ENCODE assay signal across 30 mouse cellular contexts in the genomic region with DNA sequence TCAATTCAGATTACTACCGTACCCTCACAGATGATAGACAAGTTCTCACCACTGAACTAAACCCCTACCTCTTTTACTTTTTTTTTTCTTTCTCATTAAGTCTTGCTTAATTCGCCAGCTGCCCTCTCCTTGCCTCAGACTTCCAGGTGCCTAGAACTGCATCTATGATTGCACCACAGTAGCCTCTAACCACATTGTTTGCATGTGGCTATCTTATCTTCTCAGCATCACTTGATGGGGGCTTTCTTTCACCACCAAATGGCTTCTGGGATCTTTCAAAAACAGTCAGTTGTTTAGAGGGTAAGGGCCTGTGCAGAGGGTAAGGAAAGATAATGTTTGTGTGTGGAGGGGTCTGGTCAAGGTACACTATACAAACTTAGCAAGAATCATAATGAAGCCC.
A peak's percentile ranks its signal among the peaks of the same experiment; 100 is the strongest.
DNase-seq lines count a peak whose midpoint lies in the region; ATAC-seq and TF ChIP-seq lines count a peak whose summit lies in the region.
"Had no signal": no experiment of that assay in that cellular context is flagged by ENCODE, and none has a peak within 500 bp of the region (broad histone marks: within the 10 kb centered on the region; RNA-seq: fewer than 3 reads in every experiment).

No protein-coding gene starts in this region.

- TF ChIP-seq CTCF in liver, postnatal 0 days (IDR thresholded peaks at IDR 0.05; ENCODE audit: low read depth), result no peak
- TF ChIP-seq CTCF in G1E (IDR thresholded peaks at IDR 0.05; ENCODE audit: low read depth, low read length), result no peak

- WGBS in liver, embryonic 16.5 days (ENCODE audit: insufficient replicate concordance), result 13% methylated on average over 2 of the region's 2 CpGs
- WGBS in liver, postnatal 0 days (ENCODE audit: insufficient replicate concordance), result 27% methylated on average over 2 of the region's 2 CpGs

- no peaks in the 10 kb centered on the region for H3K36me3 ChIP-seq in liver, embryonic 16.5 days (ENCODE audit: control insufficient read depth, insufficient read depth)
- no peaks in the 10 kb centered on the region for H3K36me3 ChIP-seq in liver, postnatal 0 days (replicated peaks; ENCODE audit: insufficient read depth, low read length)
- no peaks in the 10 kb centered on the region for H3K36me3 ChIP-seq in G1E (replicated peaks)
- H3K36me3 ChIP-seq: forebrain, embryonic 12.5 days; heart, embryonic 12.5 days; hindbrain, embryonic 10.5 days; kidney, embryonic 15.5 days; limb, embryonic 12.5 days; lung, embryonic 15.5 days; midbrain, embryonic 13.5 days had no signal

- H3K27ac ChIP-seq in liver, embryonic 16.5 days (ENCODE audit: low read length), result no peak overlapping the region
- no peak overlapping the region for H3K27ac ChIP-seq in liver, postnatal 0 days (ENCODE audit: low read depth)
- H3K27ac ChIP-seq: forebrain, embryonic 12.5 days; hindbrain, embryonic 10.5 days; kidney, embryonic 15.5 days; layer of hippocampus, adult 2 months; left cerebral cortex, adult 2 months; limb, embryonic 12.5 days; lung, embryonic 15.5 days; midbrain, embryonic 13.5 days had no signal

- H3K9me3 ChIP-seq in liver, embryonic 16.5 days (replicated peaks; ENCODE audit: control insufficient read depth, low read length), result no peaks in the 10 kb centered on the region
- H3K9me3 ChIP-seq in liver, postnatal 0 days (ENCODE audit: low read length), result no peaks in the 10 kb centered on the region
- H3K9me3 ChIP-seq in G1E (replicated peaks), result no peaks in the 10 kb centered on the region
- H3K9me3 ChIP-seq: forebrain, embryonic 12.5 days; heart, embryonic 12.5 days; hindbrain, embryonic 10.5 days; kidney, embryonic 15.5 days; limb, embryonic 12.5 days; lung, embryonic 15.5 days; megakaryocyte, embryonic 14.5 days; midbrain, embryonic 13.5 days had no signal

- H3K4me2 ChIP-seq in liver, embryonic 16.5 days (ENCODE audit: low read depth, low read length), result no peak overlapping the region
- no peak overlapping the region for H3K4me2 ChIP-seq in liver, postnatal 0 days (ENCODE audit: low read depth, low read length)
- H3K4me2 ChIP-seq: forebrain, embryonic 12.5 days; heart, embryonic 12.5 days; kidney, embryonic 15.5 days; limb, embryonic 12.5 days; lung, embryonic 15.5 days; midbrain, embryonic 13.5 days had no signal

- no peak for DNase-seq in liver, postnatal 0 days
- DNase-seq in G1E (ENCODE audit: low spot score), result peak; percentile 11
- peak; percentile 61 for DNase-seq in yolk sac, embryonic 10.5 days (ENCODE audit: low spot score)
- no peak for DNase-seq in heart, adult 9 months (ENCODE audit: low spot score in 2 of 2)
- DNase-seq in retina, embryonic 14.5 days (ENCODE audit: low spot score), result no peak
- no peak for DNase-seq in kidney, postnatal 10 days
- DNase-seq: adrenal gland, postnatal 10 days; cerebellum, adult 11 months; cerebellum, adult 9-10 months; forebrain, postnatal 0 days; gastrocnemius, postnatal 14 days; heart, adult 11 months; kidney, adult 18-20 months; kidney, postnatal 36 days; retina, postnatal 1 day; right cerebral cortex, postnatal 14 days had no signal

- no peaks in the 10 kb centered on the region for H3K4me1 ChIP-seq in liver, embryonic 16.5 days (ENCODE audit: control insufficient read depth, low read depth, low read length)
- H3K4me1 ChIP-seq in liver, postnatal 0 days (ENCODE audit: insufficient read depth), result peaks cover 2% of the 10 kb centered on the region; the same call in 1 of the 2 replicates
- peaks cover 55% of the 10 kb centered on the region for H3K4me1 ChIP-seq in G1E (ENCODE audit: insufficient read depth, low read depth, low read length)
- H3K4me1 ChIP-seq: kidney, embryonic 15.5 days; limb, embryonic 12.5 days; lung, embryonic 15.5 days; megakaryocyte, embryonic 14.5 days; midbrain, embryonic 13.5 days had no signal

- H3K27me3 ChIP-seq in liver, embryonic 16.5 days (ENCODE audit: control insufficient read depth, insufficient read depth, low read depth, low read length), result no peaks in the 10 kb centered on the region
- no peaks in the 10 kb centered on the region for H3K27me3 ChIP-seq in liver, postnatal 0 days (ENCODE audit: insufficient read depth, low read length)
- peaks cover 3% of the 10 kb centered on the region; the same call in 1 of the 2 replicates for H3K27me3 ChIP-seq in G1E (ENCODE audit: insufficient read depth, low read length)
- H3K27me3 ChIP-seq: forebrain, embryonic 12.5 days; heart, embryonic 12.5 days; kidney, embryonic 15.5 days; limb, embryonic 12.5 days; lung, embryonic 15.5 days; midbrain, embryonic 13.5 days had no signal

- H3K4me3 ChIP-seq in liver, embryonic 16.5 days (ENCODE audit: low read depth, low read length), result no peak overlapping the region
- H3K4me3 ChIP-seq in liver, postnatal 0 days (ENCODE audit: low read depth, low read length), result no peak overlapping the region
- H3K4me3 ChIP-seq in G1E (ENCODE audit: low read depth, low read length), result no peak overlapping the region
- H3K4me3 ChIP-seq: erythroblast, embryonic 14.5 days; forebrain, embryonic 12.5 days; heart, embryonic 12.5 days; hindbrain, embryonic 10.5 days; kidney, embryonic 15.5 days; layer of hippocampus, adult 2 months; left cerebral cortex, adult 2 months; limb, embryonic 12.5 days; lung, embryonic 15.5 days; megakaryocyte, embryonic 14.5 days; midbrain, embryonic 13.5 days had no signal

- no peak for TF ChIP-seq EP300 in liver, postnatal 0 days (IDR thresholded peaks at IDR 0.05; ENCODE audit: low read depth)

- 0 out of 2 replicates have a peak, but pooled peaks have one; percentile 19 for ATAC-seq in liver, embryonic 16.5 days (ENCODE audit: low read depth)
- no peak for ATAC-seq in liver, postnatal 0 days
- ATAC-seq in G1E (ENCODE audit: extremely low read depth, insufficient number of reproducible peaks, low FRiP score, poor library complexity, severe bottlenecking), result peak; percentile 79
- peak; percentile 94 for ATAC-seq in granulocyte monocyte progenitor cell, adult 5-6 weeks (replicated peaks; ENCODE audit: poor library complexity, severe bottlenecking)
- ATAC-seq: forebrain, postnatal 0 days; hindbrain, embryonic 16.5 days; midbrain, embryonic 13.5 days had no signal

- H3K9ac ChIP-seq in liver, embryonic 16.5 days (ENCODE audit: low read depth, low read length), result no peak overlapping the region
- H3K9ac ChIP-seq in liver, postnatal 0 days (replicated peaks), result no peak overlapping the region
- H3K9ac ChIP-seq: forebrain, embryonic 12.5 days; forebrain, postnatal 0 days; heart, embryonic 12.5 days; kidney, embryonic 15.5 days; limb, embryonic 12.5 days; lung, embryonic 15.5 days; midbrain, embryonic 13.5 days had no signal

Comparison
In these comparisons a context has a peak if more than half of its experiments do, and no peak if none do; other contexts are left out.
1. DNase-seq: peak in G1E (single experiment) and yolk sac, embryonic 10.5 days (single experiment); none in liver, postnatal 0 days (single experiment), heart, adult 9 months (0 of 2), retina, embryonic 14.5 days (single experiment) and kidney, postnatal 10 days (single experiment).